Mouse (Mus musculus): ENCODE measurements at regions not wholly inside any gene's neighbourhood (a gene's known extent, or its start where the extent isn't known, plus 50 kb on each side); places are given as distances from the start of the nearest gene placed in this dataset.

DNA sequence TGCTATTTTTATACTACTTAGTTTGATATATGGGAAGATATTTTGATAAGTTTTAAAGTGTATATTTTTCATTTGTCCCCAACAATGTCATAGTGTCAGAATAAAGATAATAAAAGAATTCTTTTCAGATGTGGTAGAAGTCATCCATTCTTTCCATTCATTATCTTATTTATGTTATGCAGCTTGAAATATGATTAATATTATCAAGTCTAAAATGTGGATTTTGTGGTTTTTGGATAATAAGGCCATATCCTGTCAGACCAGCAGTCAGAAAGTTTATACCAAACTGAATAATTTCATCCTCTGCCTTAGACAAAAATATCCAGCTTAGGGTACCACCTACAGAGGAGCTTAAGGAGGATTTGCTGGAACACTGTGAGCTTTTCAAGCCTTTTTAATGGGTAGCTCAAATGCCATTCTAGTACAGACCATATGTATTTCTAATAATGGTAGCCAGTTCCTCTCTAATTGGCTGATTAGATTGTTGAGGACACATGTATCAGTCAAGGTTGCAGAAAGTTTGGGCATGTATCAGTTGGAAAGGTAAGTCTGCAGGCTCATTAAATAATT is 609.7 kb downstream of the Pla2g4a start:
- TF ChIP-seq POLR2A (IDR thresholded peaks at IDR 0.05; ENCODE audit: control insufficient read depth in 1 of 2, insufficient read depth in 1 of 2, low read depth in 1 of 2, low read length in 2 of 2, poor library complexity in 1 of 2) (no peak), CTCF (IDR thresholded peaks at IDR 0.05 in 2 of 3, conservative IDR thresholded peaks at IDR 0.05 in 1 of 3; ENCODE audit: control insufficient read depth in 1 of 3, insufficient read depth in 1 of 3, low read depth in 2 of 3, low read length in 3 of 3, poor library complexity in 1 of 3, severe bottlenecking in 1 of 3) (no peak), NRF1 (IDR thresholded peaks at IDR 0.05; ENCODE audit: insufficient read depth, low read depth, low read length, poor library complexity, severe bottlenecking) (no peak)
